Mouse (Mus musculus): ENCODE results near the gene Foxk2. TPM values are rescaled to one million over a fixed set of nuclear protein-coding genes. Genes with fewer than 3 reads are reported as not detected.

The Foxk2 gene
- total RNA-seq, 4 experiments from 2014 or later = 32.8 to 44.0 (median 41.8) TPM

Other genes starting within 250 kb of the Foxk2 start
- gene Cd7, start 220.6 kb upstream of the Foxk2 start, total RNA-seq (2022) = 1 to 10 TPM in 1 of 4 experiments, under 1 TPM in 3; 0.56 to 1.0 (median 0.74) TPM
- not detected for gene Sectm1b, start 196.4 kb upstream of the Foxk2 start, total RNA-seq (2022)
- gene Sectm1a, start 178.8 kb upstream of the Foxk2 start, total RNA-seq (2022) = under 1 TPM in 2 of 4 experiments, not detected in 2; 0.21 to 0.46 TPM
- gene Tex19.2, start 141.3 kb upstream of the Foxk2 start, total RNA-seq (2022) = not detected
- not detected for gene Tex19.1, start 113.8 kb upstream of the Foxk2 start, total RNA-seq (2022)
- not detected for gene Uts2r, start 99.7 kb upstream of the Foxk2 start, total RNA-seq (2022)
- gene Hexdc, start 55.6 kb upstream of the Foxk2 start, total RNA-seq (2022) = 10 to 100 TPM; 12.5 to 24.4 (median 17.6) TPM
- gene Ogfod3, start 55.3 kb upstream of the Foxk2 start, total RNA-seq (2022) = 10 to 100 TPM; 26.0 to 29.3 (median 27.9) TPM
- 10 to 100 TPM; 24.8 to 31.1 (median 29.1) TPM for gene Cybc1, start 30.7 kb upstream of the Foxk2 start, total RNA-seq (2022)
- gene Narf, start 22.7 kb upstream of the Foxk2 start, total RNA-seq (2022) = 10 to 100 TPM; 20.4 to 24.7 (median 23.1) TPM
- gene Wdr45b, start 94.5 kb downstream of the Foxk2 start, total RNA-seq (2022) = 10 to 100 TPM; 53.6 to 63.4 (median 58.4) TPM
- 1 to 10 TPM; 7.6 to 9.6 (median 8.6) TPM for gene Rab40b, start 128.3 kb downstream of the Foxk2 start, total RNA-seq (2022)
- gene Fn3krp, start 161.4 kb downstream of the Foxk2 start, total RNA-seq (2022) = 10 to 100 TPM; 19.1 to 27.6 (median 21.9) TPM
- gene Fn3k, start 174.9 kb downstream of the Foxk2 start, total RNA-seq (2022) = 1 to 10 TPM; 5.6 to 8.9 (median 6.3) TPM
- 10 to 100 TPM; 44.5 to 48.1 (median 46.8) TPM for gene Tbcd, start 192.0 kb downstream of the Foxk2 start, total RNA-seq (2022)